Mouse (Mus musculus) heart, adult 2 months (tissue): ENCODE results near the gene Vinac1.

Experiments used
- CTCF ChIP-seq: fragments of 200-600 bp; IDR thresholded peaks from 2 replicates; pipeline ENCODE4 v1.8.1; 2022; ENCODE audit warnings: antibody characterized with exemption, mild to moderate bottlenecking, moderate library complexity
- EP300 ChIP-seq: fragments of 200-500 bp; IDR thresholded peaks from 2 replicates; pipeline ENCODE4 v1.6.1; 2011; ENCODE audit warnings: low read depth, low read length, control low read depth; ENCODE audit not compliant: insufficient read depth
- POLR2A ChIP-seq: fragments of 200-500 bp; IDR thresholded peaks from 2 replicates; pipeline ENCODE4 v1.6.1; 2011; ENCODE audit warnings: mild to moderate bottlenecking, low read depth, low read length, control low read depth; ENCODE audit not compliant: insufficient read depth

DNA sequence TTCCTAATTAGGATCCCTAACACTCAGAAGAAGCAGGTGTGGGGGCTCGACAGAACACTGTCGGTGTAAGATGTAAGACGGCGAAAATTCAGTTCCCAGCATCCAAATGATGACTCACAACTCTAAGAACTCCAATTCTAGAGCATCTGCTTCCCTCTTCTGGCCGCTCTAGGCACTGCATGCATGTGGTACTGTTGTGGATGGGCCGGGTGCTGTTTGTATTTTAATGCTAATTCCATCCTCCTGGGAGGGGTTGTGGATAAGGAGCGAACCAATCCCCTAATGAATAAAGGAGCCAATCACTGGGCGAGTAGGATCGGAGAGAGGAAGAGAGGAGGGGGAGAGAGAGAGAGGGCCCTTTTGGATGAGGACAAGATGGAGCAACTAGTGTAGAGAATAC is 8.6 kb upstream of the Vinac1 start:
- TF ChIP-seq CTCF (peak; percentile 70), POLR2A (no peak), EP300 (no peak)
